Mouse (Mus musculus) ES-Bruce4 (cell line): Measurements from ENCODE around the gene Osbpl11.
A peak's percentile ranks its signal among the peaks of the same experiment; 100 is the strongest.

Source experiments
- CTCF ChIP-seq: IDR thresholded peaks from one replicate; pipeline ENCODE4 v1.8.1; 2011; ENCODE audit warnings: low read depth, low read length
- EP300 ChIP-seq: IDR thresholded peaks from 2 replicates; pipeline ENCODE4 v1.6.1; 2011; ENCODE audit warnings: low read depth, low read length; ENCODE audit not compliant: insufficient read depth
- POLR2A ChIP-seq: IDR thresholded peaks from one replicate; pipeline ENCODE4 v1.8.1; 2011; ENCODE audit warnings: low read length; ENCODE audit not compliant: insufficient read depth

GRCm38 (mm10) chr16:33244136-33244691, 59.3 kb downstream of the Osbpl11 start:
- TF ChIP-seq CTCF, result peak; percentile 45
- no peak for TF ChIP-seq POLR2A
- no peak for TF ChIP-seq EP300
